Mouse (Mus musculus): ENCODE measurements around the gene Rex1bd.

The Rex1bd gene

GRCm38 (mm10) chr8:70506328-70507026, at the start of gene Rex1bd:
TSS of gene Rex1bd (minus strand) at chr8:70506752.
- peak; percentile 88 for DNase-seq (ENCODE audit: low spot score)

GRCm38 (mm10) chr8:70555079-70555747, 48.7 kb upstream of the Rex1bd start:
- DNase-seq (ENCODE audit: low spot score), result no peak

- DNase-seq (ENCODE audit: low spot score), result no peak
These were observed 47.2 kb upstream of the Rex1bd start for GRCm38 (mm10) chr8:70553740-70554139.

- DNase-seq (ENCODE audit: low spot score), result no peak
These were observed 46.3 kb upstream of the Rex1bd start for GRCm38 (mm10) chr8:70552836-70553235.

- no peak for DNase-seq (ENCODE audit: low spot score)
These were observed 45.1 kb upstream of the Rex1bd start for GRCm38 (mm10) chr8:70551558-70552161.

GRCm38 (mm10) chr8:70549412-70550184, 43.0 kb upstream of the Rex1bd start:
- DNase-seq (ENCODE audit: low spot score), result no peak

- no peak for DNase-seq (ENCODE audit: low spot score)
These were observed 41.2 kb upstream of the Rex1bd start for GRCm38 (mm10) chr8:70547762-70548161.

GRCm38 (mm10) chr8:70546412-70546811, 39.9 kb upstream of the Rex1bd start:
- no peak for DNase-seq (ENCODE audit: low spot score)

- no peak for DNase-seq (ENCODE audit: low spot score)
These were observed 37.7 kb upstream of the Rex1bd start for GRCm38 (mm10) chr8:70544200-70544687.

GRCm38 (mm10) chr8:70541081-70541480, 34.5 kb upstream of the Rex1bd start:
- no peak for DNase-seq (ENCODE audit: low spot score)

- no peak for DNase-seq (ENCODE audit: low spot score)
These were observed 34.0 kb upstream of the Rex1bd start for GRCm38 (mm10) chr8:70540507-70541071.

- DNase-seq (ENCODE audit: low spot score), result no peak
These were observed 33.5 kb upstream of the Rex1bd start for GRCm38 (mm10) chr8:70540013-70540506.

- peak; percentile 99 for DNase-seq (ENCODE audit: low spot score)
These were observed 32.7 kb upstream of the Rex1bd start, which contains the start of gene Ell for GRCm38 (mm10) chr8:70539077-70539813. TSS of gene Ell (plus strand) at chr8:70539457.

GRCm38 (mm10) chr8:70538633-70539076, 32.1 kb upstream of the Rex1bd start:
- peak; percentile 93 for DNase-seq (ENCODE audit: low spot score)

GRCm38 (mm10) chr8:70538024-70538579, 31.6 kb upstream of the Rex1bd start:
- peak; percentile 27 for DNase-seq (ENCODE audit: low spot score)

GRCm38 (mm10) chr8:70535701-70536100, 29.1 kb upstream of the Rex1bd start:
- DNase-seq (ENCODE audit: low spot score), result no peak

GRCm38 (mm10) chr8:70535221-70535620, 28.7 kb upstream of the Rex1bd start:
- DNase-seq (ENCODE audit: low spot score), result no peak

GRCm38 (mm10) chr8:70534281-70534680, 27.7 kb upstream of the Rex1bd start:
- DNase-seq (ENCODE audit: low spot score), result no peak

GRCm38 (mm10) chr8:70530314-70530713, 23.8 kb upstream of the Rex1bd start:
- no peak for DNase-seq (ENCODE audit: low spot score)

- no peak for DNase-seq (ENCODE audit: low spot score)
These were observed 23.2 kb upstream of the Rex1bd start for GRCm38 (mm10) chr8:70529741-70530161.

All from ovary, postnatal 10 days (tissue).